Mouse (Mus musculus) cortical plate, adult 2 months (tissue): ENCODE results near the gene Fbxl20.

Source experiments
- CTCF ChIP-seq: fragments of 200-500 bp; IDR thresholded peaks from 2 replicates; pipeline ENCODE4 v1.5.1; 2011; ENCODE audit warnings: mild to moderate bottlenecking, control low read depth, low read length; ENCODE audit not compliant: insufficient read depth; ENCODE audit errors: extremely low read depth
- POLR2A ChIP-seq: fragments of 200-500 bp; IDR thresholded peaks from 2 replicates; pipeline ENCODE4 v1.6.1; 2011; ENCODE audit warnings: mild to moderate bottlenecking, low read length, control low read depth; ENCODE audit not compliant: insufficient read depth; ENCODE audit errors: extremely low read depth

DNA sequence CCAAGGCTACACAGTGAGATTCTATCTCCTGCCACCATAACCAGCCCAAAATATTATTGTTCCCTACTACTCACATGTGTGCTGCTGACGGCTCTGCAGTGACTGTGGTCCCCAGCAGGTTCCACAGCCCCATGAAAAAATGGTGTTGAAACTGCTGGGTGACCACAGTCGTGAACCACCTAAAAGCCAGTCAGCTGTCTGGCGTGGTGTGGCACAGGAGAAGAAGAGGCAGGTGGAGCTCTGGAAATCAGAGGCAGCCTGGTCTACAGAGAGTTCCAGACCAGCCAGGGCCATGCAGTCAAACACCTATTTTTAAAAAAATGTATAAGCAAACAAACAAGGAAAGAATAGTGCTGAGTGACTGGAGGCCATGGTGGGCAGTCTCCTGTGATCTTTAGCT is 88.8 kb downstream of the Fbxl20 start:
- TF ChIP-seq POLR2A: no peak
- no peak for TF ChIP-seq CTCF
